Mouse (Mus musculus): ENCODE results near the gene Atad5. TPM values are rescaled to one million over a fixed set of nuclear protein-coding genes. Genes with fewer than 3 reads are reported as not detected.

The Atad5 gene
- polyA plus RNA-seq, 1 experiment = 0.83 TPM

DNA sequence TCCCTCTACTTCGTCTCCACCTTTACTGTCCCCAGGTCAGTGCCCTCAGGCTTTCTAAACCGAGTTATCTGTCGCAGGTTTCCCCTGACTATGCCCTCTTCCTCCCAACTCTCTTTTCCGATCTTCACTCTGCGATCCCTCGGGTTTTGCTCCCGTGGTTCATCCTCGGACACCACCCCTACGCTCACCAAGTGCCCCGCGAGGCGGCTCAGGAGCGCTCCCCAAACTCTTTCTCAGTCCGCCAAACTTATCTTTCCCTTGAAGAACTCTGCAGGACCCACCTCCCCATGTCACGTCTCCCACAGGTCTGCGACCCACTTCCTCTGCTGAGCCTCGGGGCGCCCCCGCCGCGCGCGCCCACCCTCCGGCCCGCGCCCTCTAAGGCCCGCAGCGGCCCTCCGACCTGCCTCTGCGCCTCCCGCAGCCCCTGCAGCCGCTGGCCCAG is 8.8 kb upstream of the Atad5 start:
- WGBS = under 1% methylated on average over 32 of the region's 32 CpGs
- no peak for DNase-seq (ENCODE audit: low read depth, low spot score)

GRCm38 (mm10) chr11:80080826-80081728 is 8.1 kb upstream of the Atad5 start, which contains the start of gene Crlf3:
Gene Crlf3 (minus strand): TSS chr11:80080991.
- peak; percentile 60 for DNase-seq (ENCODE audit: low read depth, low spot score)
- WGBS = 1% methylated on average over 55 of the region's 55 CpGs

- no peak for DNase-seq (ENCODE audit: low read depth, low spot score)
- WGBS = 72% methylated on average over 7 of the region's 7 CpGs
Measured at GRCm38 (mm10) chr11:80081786-80082319, 7.3 kb upstream of the Atad5 start.

GRCm38 (mm10) chr11:80085356-80086055 is 3.7 kb upstream of the Atad5 start:
- DNase-seq (ENCODE audit: low read depth, low spot score) = no peak
- WGBS = 76% methylated on average over 6 of the region's 6 CpGs

DNA sequence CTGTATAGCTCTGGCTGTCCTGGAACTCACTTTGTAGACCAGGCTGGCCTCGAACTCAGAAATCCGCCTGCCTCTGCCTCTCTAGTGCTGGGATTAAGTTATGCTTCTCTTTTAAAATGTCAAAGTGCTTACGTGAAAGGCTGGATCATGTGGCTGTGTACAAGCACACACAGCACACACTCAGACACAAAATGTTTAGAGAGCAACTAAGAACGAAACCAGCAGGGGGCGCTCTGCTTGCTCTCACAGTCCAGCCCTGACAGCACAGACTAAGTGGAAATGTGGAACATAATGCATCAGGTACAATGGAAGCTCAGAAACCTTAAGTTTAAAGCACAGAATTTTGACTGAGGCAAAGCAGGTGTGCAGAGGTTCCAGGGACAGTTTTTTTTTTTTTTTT is 2.4 kb upstream of the Atad5 start:
- WGBS = 15% methylated on average over 5 of the region's 5 CpGs
- peak; percentile 82 for DNase-seq (ENCODE audit: low read depth, low spot score)

- WGBS = under 1% methylated on average over 14 of the region's 14 CpGs
- DNase-seq (ENCODE audit: low read depth, low spot score) = no peak
Measured at GRCm38 (mm10) chr11:80089817-80090214, 616 bp downstream of the Atad5 start.

GRCm38 (mm10) chr11:80090555-80091164 is 1.5 kb downstream of the Atad5 start:
- WGBS = 40% methylated on average over 3 of the region's 3 CpGs
- no peak for DNase-seq (ENCODE audit: low read depth, low spot score)

GRCm38 (mm10) chr11:80098444-80099056 is 9.3 kb downstream of the Atad5 start:
- 86% methylated on average over 3 of the region's 3 CpGs for WGBS
- no peak for DNase-seq (ENCODE audit: low read depth, low spot score)

DNA sequence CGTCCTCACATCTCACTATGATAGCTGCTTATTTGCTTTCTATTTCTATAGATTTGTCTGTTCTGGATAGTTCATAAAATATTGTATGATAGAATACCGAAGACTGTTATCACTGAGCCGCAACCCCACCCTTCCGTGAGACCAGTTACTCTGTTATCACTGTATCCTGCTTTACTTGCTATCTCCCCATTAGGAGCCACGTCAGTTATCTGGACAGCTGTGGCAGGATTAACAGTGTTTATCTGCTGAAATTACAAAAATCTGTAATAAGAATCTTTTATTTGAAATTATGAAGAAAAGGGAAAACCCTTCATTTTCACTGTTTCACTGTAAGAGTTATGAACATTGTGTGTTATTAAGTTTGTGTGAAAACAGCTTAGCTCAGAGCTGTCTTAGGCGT is 12.1 kb downstream of the Atad5 start:
- 92% methylated on average over 6 of the region's 6 CpGs for WGBS
- no peak for DNase-seq (ENCODE audit: low read depth, low spot score)

DNA sequence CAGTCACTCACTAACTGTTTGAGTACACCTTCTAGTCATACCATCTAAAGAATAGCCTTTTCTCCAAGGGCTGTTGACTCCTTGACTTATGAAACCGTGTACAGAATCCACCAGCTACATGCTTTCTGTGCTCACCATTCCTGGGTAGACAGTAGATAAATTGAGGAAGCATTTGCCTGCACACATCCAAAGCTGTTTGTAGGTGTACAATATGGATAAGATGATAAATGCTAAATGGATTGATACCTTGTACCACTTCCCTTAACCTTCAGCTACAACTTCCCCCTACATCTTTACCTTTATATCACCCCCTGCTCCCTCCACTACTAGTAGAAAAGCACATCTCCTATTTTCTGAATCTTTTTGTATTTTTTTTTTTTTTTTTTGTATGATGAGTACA is 15.2 kb downstream of the Atad5 start:
- no peak for DNase-seq (ENCODE audit: low read depth, low spot score)
- WGBS = 75% methylated on average over 1 of the region's 1 CpGs

DNA sequence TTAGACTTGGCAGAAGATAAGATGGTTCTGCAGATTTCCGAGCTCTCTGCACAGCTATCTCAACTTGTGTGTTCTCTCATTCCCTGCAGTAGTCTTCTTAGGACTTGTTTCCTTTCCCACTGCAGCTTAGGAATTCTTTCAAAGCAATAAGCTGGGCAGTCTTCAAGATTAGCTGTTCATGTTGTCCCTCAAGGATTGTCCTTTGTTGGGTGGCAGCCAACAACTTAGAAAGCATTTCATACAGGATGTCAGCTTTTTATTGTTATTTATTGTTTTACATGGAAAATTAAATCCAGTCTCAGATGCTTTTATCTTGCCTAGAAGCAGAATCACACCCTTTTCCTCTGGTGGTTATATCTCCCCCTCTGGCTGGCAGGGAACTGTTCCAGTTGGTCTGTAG is 27.2 kb downstream of the Atad5 start:
- DNase-seq (ENCODE audit: low read depth, low spot score) = no peak
- 78% methylated on average over 1 of the region's 1 CpGs for WGBS

- 74% methylated on average over 1 of the region's 1 CpGs for WGBS
- no peak for DNase-seq (ENCODE audit: low read depth, low spot score)
Measured at GRCm38 (mm10) chr11:80132050-80132449, 42.9 kb downstream of the Atad5 start.

DNA sequence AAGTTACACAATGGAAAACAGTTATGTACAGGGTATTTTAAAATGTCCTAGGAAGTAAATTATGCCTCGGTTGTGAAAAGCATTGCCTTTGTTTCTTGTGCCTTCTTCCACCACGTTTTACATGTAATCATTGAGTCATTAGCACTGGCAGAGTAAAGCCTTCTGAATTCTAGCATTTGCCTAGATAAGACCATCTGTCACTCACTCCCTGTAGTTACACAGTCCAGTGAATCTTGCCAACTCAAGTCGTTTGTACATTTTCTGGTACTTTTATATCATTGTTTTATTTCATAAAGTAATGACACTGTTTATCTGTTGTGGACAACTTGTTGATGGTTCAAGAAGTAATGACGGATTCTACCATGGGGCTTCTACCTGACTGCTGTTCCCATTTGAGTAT is 45.5 kb downstream of the Atad5 start:
- WGBS = 62% methylated on average over 4 of the region's 4 CpGs
- DNase-seq (ENCODE audit: low read depth, low spot score) = no peak

DNA sequence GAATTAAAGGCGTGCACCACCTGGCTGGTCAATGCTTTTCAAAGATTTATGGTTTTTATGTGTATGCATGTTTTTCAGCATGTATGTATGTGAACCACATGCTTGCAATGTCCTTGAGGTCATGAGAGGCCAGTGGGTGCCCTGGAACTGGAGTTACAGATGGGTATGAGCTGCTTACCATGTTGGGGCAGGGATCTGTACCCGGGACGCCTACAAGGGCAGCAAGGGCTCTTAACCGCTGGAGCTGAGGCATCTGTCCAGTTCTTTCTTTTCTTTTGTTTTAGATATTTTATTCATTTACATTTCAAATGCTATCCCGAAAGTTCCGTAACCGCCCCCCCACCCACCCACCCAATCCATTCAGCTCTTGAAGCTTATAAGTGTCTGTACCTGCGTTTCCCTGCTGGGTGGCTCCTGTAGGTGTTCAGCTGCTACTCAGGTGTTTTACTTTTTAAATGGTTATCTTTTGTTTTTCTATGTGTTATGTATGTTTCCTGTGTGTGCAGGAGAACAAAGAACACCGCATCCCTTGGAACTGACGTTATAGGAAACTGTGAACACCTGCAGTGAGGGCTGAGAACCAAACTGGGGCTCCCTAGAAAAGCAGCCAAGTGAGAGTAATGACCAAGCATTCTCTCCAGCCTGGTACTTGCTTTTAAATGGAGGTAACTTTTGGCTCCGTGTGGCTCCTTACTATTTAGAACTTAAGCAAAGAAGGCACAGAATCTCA is 46.9 kb downstream of the Atad5 start:
- no peak for DNase-seq (ENCODE audit: low read depth, low spot score)
- 89% methylated on average over 11 of the region's 11 CpGs for WGBS

GRCm38 (mm10) chr11:80136786-80137185 is 47.6 kb downstream of the Atad5 start:
- 74% methylated on average over 13 of the region's 13 CpGs for WGBS

DNA sequence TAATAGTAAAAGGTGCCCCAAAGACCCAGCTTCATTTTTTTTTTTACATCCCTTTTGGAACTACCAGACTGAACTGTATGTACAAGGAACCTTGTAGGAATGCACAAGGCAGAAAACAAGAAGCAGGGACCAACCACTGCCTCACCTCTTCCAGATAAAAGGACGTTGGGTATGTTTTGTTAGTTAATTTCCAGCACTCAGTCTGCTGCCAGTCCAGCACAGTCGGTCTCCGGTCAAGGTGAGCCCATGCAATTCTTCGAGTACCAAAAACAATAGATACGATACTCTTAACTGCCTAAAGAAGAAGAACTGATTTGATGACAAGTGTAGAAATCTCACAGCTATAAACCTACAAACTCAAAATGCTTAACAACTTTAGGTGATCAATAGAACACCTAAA is 48.6 kb downstream of the Atad5 start:
- DNase-seq (ENCODE audit: low read depth, low spot score) = no peak
- WGBS = 86% methylated on average over 5 of the region's 5 CpGs

More at GRCm38 (mm10) chr11:80136786-80137185, 47.6 kb downstream of the Atad5 start:
- no peak for DNase-seq (ENCODE audit: low read depth, low spot score)

GRCm38 (mm10) chr11:80141825-80142521 is 52.8 kb downstream of the Atad5 start, which contains the start of gene Tefm:
Gene Tefm (minus strand): TSS chr11:80142175.
- DNase-seq (ENCODE audit: low read depth, low spot score) = peak; percentile 87
- WGBS = under 1% methylated on average over 40 of the region's 40 CpGs

DNA sequence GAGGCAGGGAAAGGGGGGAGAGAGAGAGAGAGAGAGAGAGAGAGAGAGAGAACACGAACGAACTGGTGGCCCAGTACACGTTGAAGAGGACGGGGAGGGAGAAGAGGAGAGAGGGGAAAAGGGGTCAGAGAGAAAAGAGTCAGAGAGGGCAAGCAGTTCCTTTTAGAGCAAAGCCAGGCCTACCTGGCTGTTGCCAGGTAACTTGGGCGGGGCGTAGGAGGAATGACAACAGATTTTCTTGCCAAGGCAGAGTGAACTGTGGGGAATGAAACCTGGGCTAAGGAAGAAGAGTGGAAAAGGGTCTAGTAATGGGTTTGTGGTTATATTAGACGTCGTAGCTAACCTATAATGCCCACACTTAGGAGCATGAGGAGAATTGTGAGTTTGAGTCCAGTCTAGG is 53.7 kb downstream of the Atad5 start:
- DNase-seq (ENCODE audit: low read depth, low spot score) = peak; percentile 69
- 25% methylated on average over 8 of the region's 8 CpGs for WGBS

All from large intestine, adult 2 months (tissue).